Mouse (Mus musculus) kidney, adult 2 months (tissue): ENCODE results near the gene Ttll13. TPM values are rescaled to one million over a fixed set of nuclear protein-coding genes. Genes with fewer than 3 reads are reported as not detected.

Experiments used
- DNase-seq: peaks from one replicate; pipeline ENCODE4 v3.0.0; 2021
- H3K27ac ChIP-seq: fragments of 200-500 bp; 2 replicates; pipeline ENCODE4 v1.5.1; 2012; ENCODE audit warnings: low read depth, low read length, control low read depth, inconsistent platforms; ENCODE audit not compliant: insufficient read depth
- H3K27me3 ChIP-seq: fragments of 200-500 bp; replicated peaks from 2 replicates; pipeline ENCODE4 v1.6.1; 2012; ENCODE audit warnings: mild to moderate bottlenecking, moderate library complexity, low read length, inconsistent platforms; ENCODE audit not compliant: control insufficient read depth, insufficient read depth
- H3K36me3 ChIP-seq: fragments of 200-500 bp; 2 replicates; pipeline ENCODE4 v1.6.1; 2012; ENCODE audit warnings: mild to moderate bottlenecking, moderate library complexity, low read length, inconsistent platforms; ENCODE audit not compliant: control insufficient read depth, insufficient read depth
- H3K4me1 ChIP-seq: fragments of 200-500 bp; 2 replicates; pipeline ENCODE4 v1.6.1; 2011; ENCODE audit warnings: low read length; ENCODE audit not compliant: control insufficient read depth, insufficient read depth
- H3K4me3 ChIP-seq: fragments of 200-500 bp; 2 replicates; pipeline ENCODE4 v1.5.1; 2011; ENCODE audit warnings: mild to moderate bottlenecking, low read depth, low read length, control low read depth; ENCODE audit not compliant: insufficient read depth
- CTCF ChIP-seq: fragments of 200-500 bp; conservative IDR thresholded peaks from 2 replicates; pipeline ENCODE4 v1.5.1; 2011; ENCODE audit warnings: low read depth, mild to moderate bottlenecking, control low read depth, low read length, moderate library complexity, mixed read lengths; ENCODE audit not compliant: insufficient read depth, insufficient read length
- POLR2A ChIP-seq: fragments of 200-500 bp; IDR thresholded peaks from one replicate; pipeline ENCODE4 v1.6.1; 2011; ENCODE audit warnings: low read depth, low read length, control low read depth
- WGBS: fragments of 180-500 bp; shearing (Covaris S2); methylation state at CpG from one replicate; pipeline ENCODE4 v1.1.7; 2018; 5-methylcytosine and 5-hydroxymethylcytosine counted together
- polyA plus RNA-seq: library from polyadenylated mRNA; depleted of rRNA; stranded (reverse); fragments of >200 nt; gene quantifications from 2 replicates; pipeline ENCODE4 v1.2.3, GENCODE M21; 2012; rRNA removed

Gene Ttll13
- polyA plus RNA-seq = 1.4 and 1.7 TPM in 2 replicates

DNA sequence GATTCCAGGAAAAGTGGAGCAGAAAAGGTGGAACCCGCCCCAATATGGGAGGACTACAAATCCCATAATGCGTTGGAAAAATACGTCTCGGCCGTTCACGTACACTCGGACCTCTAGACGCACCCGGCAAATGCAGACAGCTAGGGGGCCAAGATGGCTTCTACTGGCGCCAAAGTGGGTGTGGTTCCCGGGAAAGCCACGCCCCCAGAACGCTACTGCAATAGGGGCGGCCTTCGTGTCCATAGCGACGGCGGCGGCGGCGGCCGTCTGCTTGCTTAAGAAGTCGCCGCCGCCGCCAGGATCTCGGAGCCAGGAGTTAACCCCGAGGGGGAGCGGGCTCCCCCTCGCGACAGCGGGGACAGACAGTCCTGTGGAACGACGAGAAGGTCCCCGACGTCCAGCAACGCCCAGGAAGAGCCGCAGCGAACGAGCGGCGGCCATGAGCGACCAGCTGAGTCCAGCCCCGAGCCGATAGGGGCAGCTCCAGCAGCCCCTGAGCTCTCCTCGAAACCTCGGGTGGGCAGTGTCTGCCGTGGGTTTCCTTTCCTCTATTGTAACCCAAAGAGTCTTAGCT is at the start of gene Ttll13:
Gene Ttll13, plus strand, starts transcription at position 229 of the 574 bp plus-strand sequence.
- Histone ChIP-seq H3K27me3 (no peaks in the 10 kb centered on the region), H3K4me1 (no peaks in the 10 kb centered on the region), H3K4me3 (peak within 1 kb of the TSS; percentile 73), H3K27ac (peak within 1 kb of the TSS; percentile 37), H3K36me3 (no peaks in the 10 kb centered on the region)
- WGBS = under 1% methylated on average over 48 of the region's 48 CpGs
- peak; percentile 39; the same call in 1 of the 2 replicates for TF ChIP-seq CTCF
- TF ChIP-seq POLR2A = no peak
- peak; percentile 99 for DNase-seq

DNA sequence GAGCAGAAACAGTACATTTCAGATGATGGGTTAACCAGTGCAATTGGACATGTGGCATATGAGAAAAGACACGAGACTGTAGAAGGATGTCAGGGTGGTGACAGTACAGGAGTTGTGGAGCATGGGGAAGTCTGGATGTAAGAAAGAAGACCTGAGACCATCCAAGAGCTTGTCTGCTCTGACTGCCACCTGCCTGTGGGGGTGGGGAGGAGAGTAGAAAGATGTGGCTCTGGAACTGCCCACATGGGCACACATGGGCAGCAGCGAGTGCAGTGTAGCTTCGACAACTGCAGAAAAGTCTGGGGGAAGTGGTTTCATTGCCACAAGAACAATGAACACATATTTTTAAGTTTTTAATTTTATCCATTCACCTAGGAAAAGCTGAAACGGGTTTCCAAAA is 48.8 kb upstream of the Ttll13 start:
- peak overlapping the region; percentile 61 for H3K27ac ChIP-seq
- no peak overlapping the region for H3K4me3 ChIP-seq
- TF ChIP-seq CTCF (no peak), POLR2A (no peak)
- no peaks in the 10 kb centered on the region for H3K36me3 ChIP-seq
- 32% methylated on average over 4 of the region's 4 CpGs for WGBS
- peak; percentile 23 for DNase-seq
- H3K4me1 ChIP-seq = peaks cover 35% of the 10 kb centered on the region
- H3K27me3 ChIP-seq = no peaks in the 10 kb centered on the region

DNA sequence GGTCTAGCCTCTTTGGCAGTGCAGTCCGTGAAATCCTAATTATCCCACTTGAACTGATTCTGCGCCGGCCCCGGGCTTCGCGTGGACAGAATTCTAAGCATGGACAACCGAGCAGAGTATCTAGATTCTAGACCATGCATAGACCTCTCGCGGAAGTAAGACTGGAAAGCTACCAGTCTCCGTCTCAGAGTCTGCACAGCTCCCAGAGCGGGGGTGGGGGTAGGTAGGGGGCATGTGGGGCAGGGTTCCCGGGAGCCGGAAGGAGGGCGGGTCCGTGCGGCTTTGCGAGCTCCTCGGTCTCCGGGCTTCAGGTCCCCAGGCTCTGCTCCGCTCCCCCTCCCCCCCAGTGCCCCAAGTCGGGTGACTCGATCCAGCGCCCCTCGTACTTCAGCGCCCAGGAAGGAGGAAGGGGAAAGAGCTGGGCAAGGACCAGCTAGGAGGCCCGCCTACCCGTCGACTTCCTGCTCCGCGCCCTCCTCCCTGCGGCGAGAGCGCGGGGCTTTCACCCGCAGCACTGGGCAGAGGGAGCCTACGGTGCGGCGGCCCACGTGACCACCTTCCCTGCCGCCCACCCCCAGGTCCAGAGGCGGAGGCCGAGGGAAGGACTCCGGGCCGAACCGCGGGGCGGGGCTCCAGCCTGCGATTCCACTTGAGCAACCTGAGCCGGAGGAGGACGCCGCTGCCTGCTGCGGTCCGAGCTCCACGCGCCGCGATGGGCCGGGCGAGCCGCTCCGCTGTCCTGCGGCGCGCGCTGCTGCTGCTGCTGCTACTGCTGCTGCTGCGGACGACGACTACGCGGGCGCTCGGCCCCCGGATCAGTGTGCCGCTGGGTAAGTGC is 48.0 kb upstream of the Ttll13 start:
- Histone ChIP-seq H3K4me3 (peak overlapping the region; percentile 78), H3K27me3 (no peaks in the 10 kb centered on the region), H3K4me1 (peaks cover 33% of the 10 kb centered on the region), H3K27ac (peak overlapping the region; percentile 71), H3K36me3 (no peaks in the 10 kb centered on the region)
- peak; percentile 14 for TF ChIP-seq POLR2A
- TF ChIP-seq CTCF = no peak
- DNase-seq = peak; percentile 89
- under 1% methylated on average over 71 of the region's 74 CpGs for WGBS

DNA sequence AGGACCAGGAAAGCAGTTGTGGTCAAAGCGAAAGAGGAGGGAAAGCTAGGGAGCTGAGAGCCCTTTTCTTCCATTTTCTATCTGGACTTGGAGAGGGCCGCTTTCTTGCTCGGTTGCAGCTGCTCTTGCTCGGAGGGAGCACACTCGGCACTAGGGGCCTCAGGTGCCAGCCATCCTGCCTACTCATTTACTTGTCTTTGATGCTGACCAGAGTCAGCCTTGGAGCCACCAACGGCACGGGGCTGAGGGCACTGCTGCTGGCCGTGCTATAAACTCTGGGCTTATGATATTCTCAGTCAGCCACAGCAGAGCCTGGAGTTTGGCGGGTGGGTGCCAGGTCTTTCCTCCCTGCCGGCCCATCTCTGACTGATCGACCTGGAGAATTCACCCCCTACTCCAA is 47.3 kb upstream of the Ttll13 start:
- Histone ChIP-seq H3K4me1 (peaks cover 37% of the 10 kb centered on the region), H3K4me3 (peak overlapping the region; percentile 78), H3K27ac (peak overlapping the region; percentile 71), H3K36me3 (no peaks in the 10 kb centered on the region), H3K27me3 (no peaks in the 10 kb centered on the region)
- TF ChIP-seq POLR2A (no peak), CTCF (no peak)
- no peak for DNase-seq
- WGBS = 4% methylated on average over 11 of the region's 11 CpGs

DNA sequence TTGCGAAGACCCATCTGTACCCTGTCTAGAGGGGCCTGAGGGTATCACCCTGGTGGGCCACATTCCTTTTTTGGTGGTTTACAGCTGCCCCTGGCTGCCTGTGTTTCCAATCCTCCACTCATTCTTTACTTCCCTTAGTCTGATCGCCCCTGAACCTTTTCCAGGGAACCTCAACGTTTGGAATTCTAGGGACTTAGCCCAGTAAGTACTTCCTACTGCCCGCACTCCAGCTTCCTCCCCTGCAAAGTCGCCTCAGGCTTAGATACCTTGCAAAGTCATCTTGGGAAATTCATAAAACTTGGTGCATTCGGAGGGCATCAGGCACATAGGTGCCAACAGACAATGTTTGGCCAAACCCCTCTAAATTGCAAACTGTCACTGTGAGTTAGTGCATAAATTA is 46.9 kb upstream of the Ttll13 start:
- Histone ChIP-seq H3K27ac (peak overlapping the region; percentile 71; the same call in 1 of the 2 replicates), H3K4me1 (peaks cover 40% of the 10 kb centered on the region)
- WGBS = 36% methylated on average over 6 of the region's 6 CpGs

DNA sequence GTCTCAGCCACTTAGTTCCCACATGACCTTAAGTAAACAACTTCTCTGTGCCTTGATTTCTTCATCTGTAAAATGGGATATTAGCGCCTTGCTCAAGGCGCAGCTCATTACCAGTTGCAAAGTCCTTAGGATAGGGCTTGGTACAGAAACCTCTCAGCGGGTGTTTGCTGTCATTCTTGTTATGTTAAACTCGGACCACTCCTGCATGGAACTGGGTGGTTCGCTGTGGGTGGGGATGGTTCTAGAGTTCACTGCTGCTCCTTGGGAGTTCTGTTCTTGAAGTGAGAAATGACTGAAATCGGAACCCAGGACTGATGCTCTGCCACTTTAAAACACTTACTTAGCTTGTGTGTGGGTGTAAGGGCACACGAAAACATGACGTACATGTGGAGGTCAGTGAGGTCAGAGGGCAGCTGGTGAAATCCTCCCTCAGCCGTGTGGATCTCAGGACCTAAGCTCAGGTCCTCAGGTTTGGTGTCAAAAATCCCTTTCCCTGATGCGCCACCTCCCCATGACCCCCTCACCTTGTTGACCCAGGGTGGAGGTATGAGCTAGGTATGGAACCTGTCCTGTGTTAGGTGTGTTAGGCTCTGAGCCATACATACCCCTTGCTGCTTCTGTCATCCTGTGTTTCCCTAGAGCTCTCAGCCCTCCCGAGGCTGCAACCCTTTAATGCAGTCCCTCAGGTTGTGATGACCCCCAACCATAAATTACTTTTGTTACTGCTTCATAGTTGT is 46.2 kb upstream of the Ttll13 start:
- no peak for DNase-seq
- no peak overlapping the region for H3K4me3 ChIP-seq
- H3K36me3 ChIP-seq = no peaks in the 10 kb centered on the region
- TF ChIP-seq POLR2A (no peak), CTCF (no peak)
- H3K27ac ChIP-seq = no peak overlapping the region; the same call in 1 of the 2 replicates
- WGBS = 71% methylated on average over 11 of the region's 11 CpGs
- peaks cover 43% of the 10 kb centered on the region for H3K4me1 ChIP-seq
- H3K27me3 ChIP-seq = no peaks in the 10 kb centered on the region

More for the DNA sequence above, 46.9 kb upstream of the Ttll13 start:
- peak overlapping the region; percentile 78 for H3K4me3 ChIP-seq
- no peaks in the 10 kb centered on the region for H3K27me3 ChIP-seq
- TF ChIP-seq CTCF (no peak), POLR2A (no peak)
- no peak for DNase-seq
- H3K36me3 ChIP-seq = no peaks in the 10 kb centered on the region
